In the genomic region with DNA sequence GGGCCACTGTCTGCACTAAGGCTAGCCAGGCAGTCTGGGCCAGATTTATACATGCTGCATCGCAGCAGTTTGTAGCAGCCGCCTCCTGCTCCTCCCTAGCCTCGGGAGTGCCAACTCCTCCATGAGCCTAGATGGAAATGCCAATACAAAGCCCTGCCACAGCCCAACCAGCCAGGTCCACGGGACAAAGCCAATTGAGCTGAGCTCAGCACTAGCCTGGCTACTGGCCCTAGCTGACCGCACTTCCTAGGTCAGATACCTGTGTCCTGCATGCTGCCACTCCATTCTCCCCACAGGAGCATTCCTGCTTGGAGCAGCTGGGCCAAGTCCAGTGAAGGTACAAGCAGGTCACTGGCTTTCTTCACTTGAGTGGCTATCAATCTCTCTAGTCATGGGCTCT, we compare ENCODE assay signal across 8 mouse cellular contexts. TPM values are rescaled to one million over a fixed set of nuclear protein-coding genes. Genes with fewer than 3 reads are reported as not detected.
DNase-seq lines count a peak whose midpoint lies in the region; TF ChIP-seq lines count a peak whose summit lies in the region.

No protein-coding gene starts in this region.

- peak; percentile 56 for DNase-seq in gastrocnemius, adult 2 months
- DNase-seq in gastrocnemius, postnatal 25 days: no peak
- peak; percentile 36 for DNase-seq in testis, postnatal 14 days (ENCODE audit: low spot score)
- no peak for DNase-seq in testis, postnatal 10 days (ENCODE audit: low spot score)
- DNase-seq in kidney, postnatal 14 days: peak; percentile 52
- no peak for DNase-seq in retina, postnatal 1 day
- no peak for DNase-seq in spleen, postnatal 10 days (ENCODE audit: low spot score in 2 of 2)
- no peak for DNase-seq in right cerebral cortex, postnatal 14 days

- TF ChIP-seq CTCF in gastrocnemius, adult 2 months (IDR thresholded peaks at IDR 0.05): no peak

- peak overlapping the region; percentile 82 for H3K27ac ChIP-seq in gastrocnemius, adult 2 months

- no peak overlapping the region for H3K4me3 ChIP-seq in gastrocnemius, adult 2 months

- intact Hi-C loops in gastrocnemius, adult 2 months (cut with DNase I): no loop called here

RNA-seq across cellular contexts. Expression of gene Susd2, which starts 34.2 kb away (rescaled TPM):
- 1 to 10 TPM; 1.0 to 2.4 TPM for total RNA-seq in gastrocnemius, adult 2 months (2021)
- 1 to 10 TPM; 1.3 to 1.8 TPM for total RNA-seq in gastrocnemius, postnatal 25 days (2021)

Comparison
In these comparisons a context has a peak if more than half of its experiments do, and no peak if none do; other contexts are left out.
1. DNase-seq: peak in gastrocnemius, adult 2 months (single experiment), testis, postnatal 14 days (single experiment) and kidney, postnatal 14 days (single experiment); none in gastrocnemius, postnatal 25 days (single experiment), testis, postnatal 10 days (single experiment), retina, postnatal 1 day (single experiment), spleen, postnatal 10 days (0 of 2) and right cerebral cortex, postnatal 14 days (single experiment).